Mouse (Mus musculus) thymus, adult 2 months (tissue): ENCODE data around the gene Wfdc21.

ENCODE experiments used
- CTCF ChIP-seq: fragments of 200-500 bp; IDR thresholded peaks from 2 replicates; pipeline ENCODE4 v1.5.1; 2012; ENCODE audit warnings: mild to moderate bottlenecking, control low read depth, low read length, moderate library complexity, borderline replicate concordance; ENCODE audit not compliant: control insufficient read depth, poor library complexity, insufficient read depth; ENCODE audit errors: extremely low read depth
- POLR2A ChIP-seq: fragments of 200-500 bp; IDR thresholded peaks from 2 replicates; pipeline ENCODE4 v1.6.1; 2012; ENCODE audit warnings: mild to moderate bottlenecking, low read length, control low read depth, moderate library complexity; ENCODE audit not compliant: control insufficient read depth, poor library complexity, insufficient read depth; ENCODE audit errors: extremely low read depth

- TF ChIP-seq CTCF (no peak), POLR2A (no peak)
These were observed 24.3 kb downstream of the Wfdc21 start for GRCm38 (mm10) chr11:83771014-83771413.
